Mouse (Mus musculus) mammary gland, adult 2 months (tissue): Measurements from ENCODE around the gene Mup12. TPM values are rescaled to one million over a fixed set of nuclear protein-coding genes. Genes with fewer than 3 reads are reported as not detected.

Experiments used
- polyA plus RNA-seq: library from polyadenylated mRNA; depleted of rRNA; stranded (reverse); fragments of >200 nt; gene quantifications from 2 replicates; pipeline ENCODE4 v1.2.3, GENCODE M21; 2012; ENCODE audit warnings: low replicate concordance; rRNA removed

Mup12 gene
- polyA plus RNA-seq = not detected in 2 replicates

GRCm38 (mm10) chr4:60741226-60741625 is at the start of gene Mup12:
Mup12 (minus strand) TSS chr4:60741326.

Other genes starting within 250 kb of the Mup12 start
- 0.24 and 3.0 TPM in 2 replicates for gene Mup1, start 239.4 kb downstream of the Mup12 start, polyA plus RNA-seq
- gene Mup10, start 159.1 kb downstream of the Mup12 start, polyA plus RNA-seq = 1.2 and 1.6 TPM in 2 replicates
- 0.96 and 1.3 TPM in 2 replicates for gene Mup11, start 78.9 kb downstream of the Mup12 start, polyA plus RNA-seq
- 27.0 and 66.7 TPM in 2 replicates for gene Mup22, start 80.1 kb upstream of the Mup12 start, polyA plus RNA-seq